Mouse (Mus musculus) testis, adult 2 months (tissue): ENCODE measurements at regions not wholly inside any gene's neighbourhood (a gene's known extent, or its start where the extent isn't known, plus 50 kb on each side); places are given as distances from the start of the nearest gene placed in this dataset.

Source experiments
- H3K27ac ChIP-seq: fragments of 200-500 bp; 2 replicates; pipeline ENCODE4 v1.5.1; 2012; ENCODE audit warnings: low read depth, low read length; ENCODE audit not compliant: control insufficient read depth, insufficient read depth
- H3K27me3 ChIP-seq: fragments of 200-500 bp; 2 replicates; pipeline ENCODE4 v1.6.1; 2012; ENCODE audit warnings: mild to moderate bottlenecking, low read length, moderate library complexity; ENCODE audit not compliant: control insufficient read depth, insufficient read depth
- H3K36me3 ChIP-seq: fragments of 200-500 bp; 2 replicates; pipeline ENCODE4 v1.6.1; 2012; ENCODE audit warnings: mild to moderate bottlenecking, low read length; ENCODE audit not compliant: control insufficient read depth, insufficient read depth
- H3K4me1 ChIP-seq: fragments of 200-500 bp; 2 replicates; pipeline ENCODE4 v1.6.1; 2012; ENCODE audit warnings: low read length; ENCODE audit not compliant: control insufficient read depth, insufficient read depth
- H3K4me3 ChIP-seq: fragments of 200-500 bp; 2 replicates; pipeline ENCODE4 v1.5.1; 2012; ENCODE audit warnings: low read depth, mild to moderate bottlenecking, low read length, moderate library complexity, mixed read lengths; ENCODE audit not compliant: control insufficient read depth
- CTCF ChIP-seq: fragments of 200-500 bp; IDR thresholded peaks from 2 replicates; pipeline ENCODE4 v1.5.1; 2012; ENCODE audit warnings: low read depth, mild to moderate bottlenecking, inconsistent platforms, low read length, moderate library complexity; ENCODE audit not compliant: control insufficient read depth, insufficient read depth, insufficient replicate concordance
- POLR2A ChIP-seq: fragments of 200-500 bp; IDR thresholded peaks from 2 replicates; pipeline ENCODE4 v1.6.1; 2012; ENCODE audit warnings: low read depth, mild to moderate bottlenecking, inconsistent platforms, low read length, moderate library complexity; ENCODE audit not compliant: control insufficient read depth

- H3K27me3 ChIP-seq = no peaks in the 10 kb centered on the region
Observed at GRCm38 (mm10) chr8:89245131-89245751, 201.3 kb upstream of the Sall1 start.

GRCm38 (mm10) chr8:89241686-89242085 is 197.7 kb upstream of the Sall1 start:
- TF ChIP-seq CTCF (no peak), POLR2A (no peak)
- no peaks in the 10 kb centered on the region for H3K36me3 ChIP-seq
- no peak overlapping the region for H3K27ac ChIP-seq
- peaks cover 4% of the 10 kb centered on the region for H3K4me1 ChIP-seq
- H3K27me3 ChIP-seq = no peaks in the 10 kb centered on the region
- no peak overlapping the region for H3K4me3 ChIP-seq

More at GRCm38 (mm10) chr8:89245131-89245751, 201.3 kb upstream of the Sall1 start:
- no peak overlapping the region for H3K27ac ChIP-seq
- H3K4me3 ChIP-seq = peak overlapping the region; percentile 26
- TF ChIP-seq POLR2A (no peak), CTCF (no peak)
- no peaks in the 10 kb centered on the region for H3K36me3 ChIP-seq
- peaks cover 4% of the 10 kb centered on the region for H3K4me1 ChIP-seq

GRCm38 (mm10) chr8:89239626-89240025 is 195.7 kb upstream of the Sall1 start:
- no peaks in the 10 kb centered on the region for H3K27me3 ChIP-seq
- TF ChIP-seq CTCF (no peak), POLR2A (no peak)
- H3K36me3 ChIP-seq = no peaks in the 10 kb centered on the region
- no peak overlapping the region for H3K27ac ChIP-seq
- H3K4me3 ChIP-seq = no peak overlapping the region
- no peaks in the 10 kb centered on the region for H3K4me1 ChIP-seq

GRCm38 (mm10) chr8:89234041-89234440 is 190.1 kb upstream of the Sall1 start:
- Histone ChIP-seq H3K4me1 (no peaks in the 10 kb centered on the region), H3K4me3 (no peak overlapping the region), H3K27ac (no peak overlapping the region), H3K27me3 (no peaks in the 10 kb centered on the region), H3K36me3 (no peaks in the 10 kb centered on the region)
- TF ChIP-seq POLR2A = no peak

GRCm38 (mm10) chr8:89232318-89232717 is 188.4 kb upstream of the Sall1 start:
- Histone ChIP-seq H3K4me3 (no peak overlapping the region), H3K27ac (no peak overlapping the region), H3K4me1 (no peaks in the 10 kb centered on the region), H3K36me3 (no peaks in the 10 kb centered on the region), H3K27me3 (no peaks in the 10 kb centered on the region)
- TF ChIP-seq CTCF (no peak), POLR2A (no peak)

- H3K4me3 ChIP-seq = no peak overlapping the region
- TF ChIP-seq CTCF = no peak
- TF ChIP-seq POLR2A = no peak
- H3K27me3 ChIP-seq = no peaks in the 10 kb centered on the region
- H3K36me3 ChIP-seq = no peaks in the 10 kb centered on the region
- H3K4me1 ChIP-seq = no peaks in the 10 kb centered on the region
- no peak overlapping the region for H3K27ac ChIP-seq
Observed at GRCm38 (mm10) chr8:89229144-89229543, 185.2 kb upstream of the Sall1 start.

- Histone ChIP-seq H3K36me3 (no peaks in the 10 kb centered on the region), H3K4me3 (no peak overlapping the region), H3K27me3 (no peaks in the 10 kb centered on the region), H3K27ac (no peak overlapping the region), H3K4me1 (no peaks in the 10 kb centered on the region)
- TF ChIP-seq CTCF (no peak), POLR2A (no peak)
Observed at GRCm38 (mm10) chr8:89220870-89221269, 176.9 kb upstream of the Sall1 start.

- H3K27me3 ChIP-seq = no peaks in the 10 kb centered on the region
- no peak overlapping the region for H3K27ac ChIP-seq
- TF ChIP-seq POLR2A (no peak), CTCF (no peak)
- H3K36me3 ChIP-seq = no peaks in the 10 kb centered on the region
- H3K4me1 ChIP-seq = no peaks in the 10 kb centered on the region
- H3K4me3 ChIP-seq = no peak overlapping the region
Observed at GRCm38 (mm10) chr8:89220381-89220780, 176.4 kb upstream of the Sall1 start.
